8 mouse cellular contexts compared by ENCODE assay signal in genomic region chr9:46003729-46004128, GRCm38 (mm10). TPM values are rescaled to one million over a fixed set of nuclear protein-coding genes. Genes with fewer than 3 reads are reported as not detected.
DNase-seq lines count a peak whose midpoint lies in the region; ATAC-seq and TF ChIP-seq lines count a peak whose summit lies in the region.
"Had no signal": no experiment of that assay in that cellular context is flagged by ENCODE, and none has a peak within 500 bp of the region (broad histone marks: within the 10 kb centered on the region; RNA-seq: fewer than 3 reads in every experiment).

No protein-coding gene starts in this region.

- intact Hi-C loops in gastrocnemius, postnatal 14 days (cut with DNase I; ENCODE audit: low total_unique reads): no loop called here

- peaks cover 26% of the 10 kb centered on the region for H3K4me1 ChIP-seq in G1E (ENCODE audit: insufficient read depth, low read depth, low read length)

- peak; percentile 58 for DNase-seq in CD4-positive helper T cell, adult 2 months (ENCODE audit: low read depth, low spot score)
- DNase-seq in G1E (ENCODE audit: low spot score): no peak
- peak; percentile 86 for DNase-seq in cerebellum, adult 8-10 months
- peak; percentile 77 for DNase-seq in gastrocnemius, postnatal 14 days
- DNase-seq in kidney, postnatal 10 days: peak; percentile 91
- DNase-seq in lung, postnatal 10 days: peak; percentile 90
- peak; percentile 55 to 74 for DNase-seq in spleen, postnatal 14 days (ENCODE audit: low spot score in 2 of 2)

- TF ChIP-seq CTCF in G1E (IDR thresholded peaks at IDR 0.05; ENCODE audit: low read depth, low read length): peak; percentile 74

- H3K27me3 ChIP-seq in G1E (ENCODE audit: insufficient read depth, low read length): peaks cover 16% of the 10 kb centered on the region
- H3K27me3 ChIP-seq: limb, embryonic 12.5 days had no signal

- H3K9me3 ChIP-seq in G1E (replicated peaks): no peaks in the 10 kb centered on the region
- H3K9me3 ChIP-seq: limb, embryonic 12.5 days had no signal

- no peak overlapping the region for H3K4me3 ChIP-seq in G1E (ENCODE audit: low read depth, low read length)
- H3K4me3 ChIP-seq: limb, embryonic 12.5 days had no signal

- no peak for ATAC-seq in G1E (ENCODE audit: extremely low read depth, insufficient number of reproducible peaks, low FRiP score, poor library complexity, severe bottlenecking)

- H3K36me3 ChIP-seq in G1E (replicated peaks): no peaks in the 10 kb centered on the region
- H3K36me3 ChIP-seq: limb, embryonic 12.5 days had no signal

RNA-seq across cellular contexts. Expression of gene Pafah1b2, which starts 8.8 kb away (rescaled TPM):
- 61.1 and 65.5 TPM in 2 replicates for total RNA-seq in G1E (2014; fragmentation: Nextera tagmentation)
- 96.7 and 134 TPM in 2 replicates for total RNA-seq in G1E (2017)
- polyA plus RNA-seq in G1E (2012): 126 and 154 TPM in 2 replicates
- 10 to 100 TPM; 45.7 to 51.0 TPM for total RNA-seq in gastrocnemius, postnatal 14 days (2021)

RNA-seq across cellular contexts. Expression of gene Sik3, which starts 8.9 kb away (rescaled TPM):
- total RNA-seq in G1E (2014; fragmentation: Nextera tagmentation) (99.0 and 111 TPM in 2 replicates), G1E (2017) (30.1 and 30.5 TPM in 2 replicates)
- polyA plus RNA-seq in G1E (2012): 41.8 and 49.1 TPM in 2 replicates
- 10 to 100 TPM; 37.4 TPM for total RNA-seq in gastrocnemius, postnatal 14 days (2021)

RNA-seq across cellular contexts. Expression of gene Sidt2, which starts 48.7 kb away (rescaled TPM):
- 54.4 and 78.3 TPM in 2 replicates for total RNA-seq in G1E (2014; fragmentation: Nextera tagmentation)
- 14.6 and 17.7 TPM in 2 replicates for total RNA-seq in G1E (2017)
- polyA plus RNA-seq in G1E (2012): 25.7 and 26.4 TPM in 2 replicates
- total RNA-seq in gastrocnemius, postnatal 14 days (2021): 10 to 100 TPM; 53.8 to 60.0 TPM
